Mouse (Mus musculus): ENCODE measurements at regions not wholly inside any gene's neighbourhood (a gene's known extent, or its start where the extent isn't known, plus 50 kb on each side); places are given as distances from the start of the nearest gene placed in this dataset.

DNA sequence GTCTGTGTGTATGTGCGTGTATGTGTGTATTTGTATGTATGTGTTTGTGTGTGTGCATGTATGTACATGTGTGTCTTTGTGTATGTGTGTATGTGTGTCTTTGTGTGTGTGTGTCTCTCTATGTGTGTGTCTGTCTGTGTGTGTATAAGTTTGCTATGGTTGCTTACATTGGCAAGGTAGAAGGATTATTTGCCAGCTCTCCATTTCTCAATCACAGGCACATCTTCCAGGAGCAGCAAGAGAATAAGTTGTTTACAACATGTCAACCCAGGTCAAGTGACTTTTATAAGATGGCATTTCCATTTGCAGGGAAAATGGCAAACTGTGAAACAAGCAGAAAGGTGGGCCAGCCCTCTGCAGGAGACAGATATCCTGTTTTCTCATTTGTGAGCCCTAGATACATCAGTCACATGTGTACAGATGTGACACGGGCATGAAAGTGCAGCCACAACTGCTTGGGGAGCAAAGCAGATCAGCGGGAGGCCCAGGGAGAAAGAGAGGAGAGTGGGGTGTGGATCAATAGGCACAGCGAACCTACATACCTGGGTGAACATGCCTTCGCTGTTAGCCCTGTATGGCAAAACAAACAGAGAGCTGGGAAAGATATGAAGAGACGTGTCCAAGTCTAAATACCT is 86.1 kb downstream of the Psmg1 start:
- H3K27me3 ChIP-seq = no peaks in the 10 kb centered on the region
- no peaks in the 10 kb centered on the region for H3K36me3 ChIP-seq
- H3K4me3 ChIP-seq (replicated peaks) = no peak overlapping the region
- 75% methylated on average over 6 of the region's 6 CpGs for WGBS
- no peak overlapping the region for H3K4me2 ChIP-seq
- no peak overlapping the region for H3K27ac ChIP-seq
- H3K9ac ChIP-seq = no peak overlapping the region
- H3K9me3 ChIP-seq (replicated peaks) = no peaks in the 10 kb centered on the region
- ATAC-seq (replicated peaks; ENCODE audit: low FRiP score) = no peak
- H3K4me1 ChIP-seq = no peaks in the 10 kb centered on the region

DNA sequence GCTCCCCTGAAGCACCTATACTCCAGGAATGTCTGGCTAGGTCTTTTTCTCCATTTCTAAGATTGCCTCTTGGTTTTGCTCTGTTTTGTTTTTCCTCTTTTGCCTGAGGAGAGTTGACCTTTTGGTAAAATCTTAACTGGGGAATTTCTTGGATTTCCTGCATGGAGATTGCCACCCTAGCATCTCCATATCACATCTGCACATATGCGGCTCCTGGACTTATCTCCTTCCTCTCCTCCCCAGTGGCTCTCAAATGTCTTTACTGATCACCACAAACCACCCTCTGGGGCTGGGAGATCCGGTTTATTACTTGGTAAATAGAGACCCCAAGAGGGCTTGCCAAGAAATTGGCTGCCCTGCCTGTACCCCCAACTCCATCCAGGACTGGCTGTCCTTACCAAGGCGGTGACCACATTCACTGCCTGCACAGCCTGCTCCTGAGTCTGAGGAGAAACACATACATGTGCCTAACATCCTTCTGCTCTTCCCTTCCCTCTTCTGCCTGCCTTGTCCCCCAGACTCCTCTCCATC is 87.3 kb downstream of the Psmg1 start:
- ATAC-seq (replicated peaks; ENCODE audit: low FRiP score) = no peak
- Histone ChIP-seq H3K4me1 (no peaks in the 10 kb centered on the region), H3K36me3 (no peaks in the 10 kb centered on the region), H3K9ac (no peak overlapping the region), H3K27ac (no peak overlapping the region), H3K4me2 (no peak overlapping the region), H3K27me3 (no peaks in the 10 kb centered on the region), H3K9me3 (replicated peaks) (no peaks in the 10 kb centered on the region), H3K4me3 (replicated peaks) (no peak overlapping the region)
- 62% methylated on average over 3 of the region's 3 CpGs for WGBS

DNA sequence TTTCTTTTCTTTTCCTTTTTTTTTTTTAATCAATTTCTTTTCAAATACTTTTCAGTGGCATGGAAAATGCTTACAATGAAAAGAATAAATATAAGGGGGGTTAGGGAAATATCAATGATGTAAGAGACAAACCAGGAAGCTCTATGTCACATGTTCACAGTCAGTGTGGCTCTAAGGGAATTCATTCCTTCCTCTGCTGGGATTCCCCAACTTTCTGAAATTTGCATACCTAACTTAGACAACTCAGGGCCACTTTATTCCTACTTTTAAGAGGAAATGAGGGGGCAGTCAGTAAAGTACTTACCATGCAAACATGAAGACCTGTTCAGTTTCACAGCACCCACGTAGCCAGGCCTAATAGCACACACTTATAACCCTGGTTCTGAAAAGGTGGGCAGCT is 88.6 kb downstream of the Psmg1 start:
- H3K4me3 ChIP-seq (replicated peaks) = no peak overlapping the region
- WGBS = 93% methylated on average over 1 of the region's 1 CpGs
- no peaks in the 10 kb centered on the region for H3K4me1 ChIP-seq
- no peaks in the 10 kb centered on the region for H3K36me3 ChIP-seq
- H3K27ac ChIP-seq = no peak overlapping the region
- H3K9ac ChIP-seq = no peak overlapping the region
- ATAC-seq (replicated peaks; ENCODE audit: low FRiP score) = no peak
- H3K27me3 ChIP-seq = no peaks in the 10 kb centered on the region
- no peak overlapping the region for H3K4me2 ChIP-seq
- H3K9me3 ChIP-seq (replicated peaks) = no peaks in the 10 kb centered on the region

DNA sequence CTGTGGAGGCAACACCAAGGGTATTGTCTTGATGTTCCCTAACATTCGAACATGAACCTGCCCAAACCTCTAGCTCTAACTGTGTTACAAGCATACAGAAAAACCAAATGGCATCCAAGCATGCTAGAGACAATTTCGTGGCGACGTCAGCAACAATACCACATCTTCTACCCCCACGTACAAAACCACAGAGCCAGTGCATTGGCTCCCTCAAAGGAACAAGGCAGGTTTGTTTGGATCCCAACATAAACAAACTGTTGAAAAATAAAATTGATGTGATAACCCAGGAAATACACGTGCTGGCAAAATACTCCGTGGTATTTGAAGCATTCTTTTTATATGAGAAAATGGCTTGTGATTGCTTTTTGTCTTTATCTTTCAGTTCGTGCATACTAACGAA is 89.4 kb downstream of the Psmg1 start:
- H3K4me2 ChIP-seq = no peak overlapping the region
- no peaks in the 10 kb centered on the region for H3K27me3 ChIP-seq
- no peak for ATAC-seq (replicated peaks; ENCODE audit: low FRiP score)
- no peak overlapping the region for H3K9ac ChIP-seq
- no peaks in the 10 kb centered on the region for H3K4me1 ChIP-seq
- H3K4me3 ChIP-seq (replicated peaks) = no peak overlapping the region
- no peaks in the 10 kb centered on the region for H3K36me3 ChIP-seq
- no peak overlapping the region for H3K27ac ChIP-seq
- H3K9me3 ChIP-seq (replicated peaks) = no peaks in the 10 kb centered on the region
- 76% methylated on average over 9 of the region's 9 CpGs for whole genome bisulfite sequencing

DNA sequence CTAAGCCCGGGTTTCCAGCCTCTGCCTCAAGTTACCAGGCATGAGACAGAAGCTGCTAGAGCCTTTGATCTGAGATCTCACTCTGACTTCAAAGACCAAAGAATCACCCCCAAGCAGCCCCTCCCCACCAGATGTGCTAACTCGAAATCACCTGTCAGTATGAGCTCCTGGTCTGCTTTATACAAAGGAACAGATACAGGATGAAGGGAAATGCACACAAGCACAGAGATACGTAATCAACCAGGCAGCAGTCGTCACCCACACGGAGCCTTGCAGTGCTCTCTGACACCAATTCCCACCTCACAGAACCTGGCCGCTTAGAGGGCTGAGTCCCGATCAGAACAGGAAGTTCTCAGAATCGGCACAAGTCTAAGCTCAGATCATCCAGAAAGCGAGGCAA is 90.6 kb downstream of the Psmg1 start:
- Histone ChIP-seq H3K36me3 (no peaks in the 10 kb centered on the region), H3K27me3 (no peaks in the 10 kb centered on the region), H3K9ac (no peak overlapping the region), H3K4me3 (replicated peaks) (no peak overlapping the region), H3K4me1 (no peaks in the 10 kb centered on the region), H3K9me3 (replicated peaks) (no peaks in the 10 kb centered on the region), H3K27ac (no peak overlapping the region), H3K4me2 (no peak overlapping the region)
- ATAC-seq (replicated peaks; ENCODE audit: low FRiP score) = no peak
- WGBS = 64% methylated on average over 9 of the region's 9 CpGs

DNA sequence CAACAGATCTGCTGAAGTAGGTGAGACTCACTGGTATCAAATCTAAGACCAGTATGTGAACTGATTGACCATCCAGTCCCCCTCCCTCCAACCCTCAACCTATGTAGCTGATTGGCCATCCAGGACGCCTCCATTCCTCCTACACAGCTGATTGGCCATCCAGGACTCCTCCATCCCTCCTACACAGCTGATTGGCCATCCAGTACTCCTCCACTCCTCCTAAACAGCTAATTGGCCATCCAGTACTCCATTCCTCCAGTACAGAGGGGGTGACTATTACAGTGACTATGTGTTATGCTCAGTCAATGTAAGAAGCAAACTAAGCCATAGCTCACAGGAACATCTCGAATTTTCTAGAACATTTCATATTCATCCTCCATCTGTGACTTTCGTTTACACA is 91.1 kb downstream of the Psmg1 start:
- Histone ChIP-seq H3K4me3 (replicated peaks) (no peak overlapping the region), H3K9ac (no peak overlapping the region), H3K4me2 (no peak overlapping the region), H3K27me3 (no peaks in the 10 kb centered on the region), H3K9me3 (replicated peaks) (no peaks in the 10 kb centered on the region), H3K36me3 (no peaks in the 10 kb centered on the region), H3K4me1 (no peaks in the 10 kb centered on the region), H3K27ac (no peak overlapping the region)
- 92% methylated on average over 3 of the region's 3 CpGs for WGBS
- ATAC-seq (replicated peaks; ENCODE audit: low FRiP score) = no peak

DNA sequence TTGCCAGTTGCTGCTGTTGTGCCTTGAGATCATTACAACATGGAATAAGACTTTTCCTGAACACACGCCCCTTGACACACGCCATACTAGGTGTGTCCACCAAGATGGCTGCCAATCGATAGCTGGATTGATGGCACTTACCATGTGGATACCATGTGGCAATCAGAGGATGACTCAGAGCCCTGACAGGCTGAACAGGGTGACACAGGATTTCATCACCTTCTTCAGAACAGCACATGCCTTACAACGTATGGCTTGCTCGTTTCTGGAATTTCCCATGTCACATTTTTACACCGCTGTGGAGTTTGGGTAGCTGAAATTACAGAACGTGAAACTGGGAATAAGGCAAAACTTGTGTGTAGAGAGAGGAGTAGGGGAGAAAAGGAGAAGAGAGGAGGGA is 92.9 kb downstream of the Psmg1 start:
- H3K9ac ChIP-seq = no peak overlapping the region
- WGBS = 90% methylated on average over 7 of the region's 7 CpGs
- no peak overlapping the region for H3K27ac ChIP-seq
- no peaks in the 10 kb centered on the region for H3K36me3 ChIP-seq
- no peaks in the 10 kb centered on the region for H3K9me3 ChIP-seq (replicated peaks)
- H3K27me3 ChIP-seq = no peaks in the 10 kb centered on the region
- no peaks in the 10 kb centered on the region for H3K4me1 ChIP-seq
- ATAC-seq (replicated peaks; ENCODE audit: low FRiP score) = no peak
- H3K4me3 ChIP-seq (replicated peaks) = no peak overlapping the region
- no peak overlapping the region for H3K4me2 ChIP-seq

DNA sequence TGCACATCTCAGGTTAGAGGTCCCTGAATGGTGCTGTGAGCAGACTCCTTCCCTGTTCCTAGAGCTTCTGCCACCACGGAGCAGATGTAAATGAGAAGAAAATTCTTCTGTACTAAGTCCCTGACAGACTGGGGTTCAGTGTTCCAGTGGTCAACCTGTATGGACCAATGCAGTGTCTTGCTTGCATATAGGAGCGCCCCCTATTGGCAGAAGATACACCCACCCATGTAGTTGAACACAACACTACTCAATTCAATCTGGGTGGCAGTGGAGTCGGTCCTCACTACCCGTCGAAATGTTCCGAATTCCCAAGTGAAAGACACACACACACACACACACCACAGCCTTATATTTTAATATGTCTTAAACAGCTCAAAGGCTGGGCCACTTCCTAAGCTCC is 94.6 kb downstream of the Psmg1 start:
- no peaks in the 10 kb centered on the region for H3K36me3 ChIP-seq
- H3K4me1 ChIP-seq = no peaks in the 10 kb centered on the region
- ATAC-seq (replicated peaks; ENCODE audit: low FRiP score) = no peak
- no peaks in the 10 kb centered on the region for H3K9me3 ChIP-seq (replicated peaks)
- H3K9ac ChIP-seq = no peak overlapping the region
- 77% methylated on average over 6 of the region's 6 CpGs for WGBS
- no peaks in the 10 kb centered on the region for H3K27me3 ChIP-seq
- no peak overlapping the region for H3K4me2 ChIP-seq
- no peak overlapping the region for H3K27ac ChIP-seq
- no peak overlapping the region for H3K4me3 ChIP-seq (replicated peaks)

DNA sequence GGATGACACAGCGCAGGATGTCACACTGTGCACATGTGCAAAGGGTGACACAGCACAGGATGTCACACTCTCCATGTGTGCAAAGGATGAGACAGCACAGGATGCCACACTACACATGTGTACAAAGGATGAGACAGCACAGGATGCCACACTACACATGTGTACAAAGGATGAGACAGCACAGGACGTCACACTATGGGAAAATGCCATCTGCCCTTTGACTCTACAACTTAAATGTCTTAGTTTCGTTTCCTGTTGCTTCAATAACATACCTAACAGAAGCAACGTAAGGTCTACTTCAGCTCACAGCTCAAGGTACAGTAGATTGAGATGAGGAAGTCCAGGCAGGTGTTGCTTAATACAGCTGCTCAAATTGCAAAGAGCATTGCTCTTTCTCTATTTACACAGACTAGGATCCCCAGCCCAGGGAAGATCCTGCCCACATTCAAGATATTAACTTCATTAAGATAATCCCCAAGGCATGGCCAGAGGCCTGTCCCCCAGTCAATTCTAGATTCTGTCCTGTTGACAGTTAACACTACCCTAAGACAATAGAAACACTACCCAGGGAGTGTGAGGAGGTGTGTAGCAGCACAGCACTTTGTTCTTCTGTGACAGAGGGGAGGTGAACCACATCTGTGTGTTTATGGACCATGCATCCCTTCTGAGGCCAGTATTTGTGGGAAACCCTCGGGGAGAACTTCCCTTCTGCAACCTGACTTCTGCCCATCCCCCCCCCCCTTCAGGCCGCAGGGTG is 97.0 kb downstream of the Psmg1 start:
- Histone ChIP-seq H3K4me3 (replicated peaks) (no peak overlapping the region), H3K27me3 (no peaks in the 10 kb centered on the region), H3K36me3 (no peaks in the 10 kb centered on the region), H3K9me3 (replicated peaks) (no peaks in the 10 kb centered on the region), H3K4me2 (no peak overlapping the region), H3K9ac (no peak overlapping the region), H3K27ac (no peak overlapping the region), H3K4me1 (no peaks in the 10 kb centered on the region)
- peak; percentile 85 for ATAC-seq (replicated peaks; ENCODE audit: low FRiP score)
- WGBS = 57% methylated on average over 6 of the region's 6 CpGs

DNA sequence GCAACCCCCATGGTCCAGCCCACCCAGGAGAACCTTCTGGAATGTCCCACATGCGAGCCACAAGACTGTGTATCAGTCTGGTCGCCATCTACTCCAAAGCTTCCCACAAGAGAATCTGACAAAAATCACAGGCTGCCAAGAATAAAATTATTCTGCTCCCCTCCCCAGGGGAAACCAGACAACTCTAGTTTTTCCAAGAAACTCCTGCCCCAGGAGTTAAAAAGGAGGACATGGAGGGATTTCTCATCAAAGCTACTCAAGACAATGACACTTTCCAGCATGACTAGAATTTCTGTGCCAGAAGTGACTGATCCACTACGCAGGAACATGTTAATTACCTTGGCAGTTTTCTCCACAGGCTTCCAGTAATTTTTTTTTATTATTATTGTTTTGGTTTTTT is 98.4 kb downstream of the Psmg1 start:
- H3K4me2 ChIP-seq = no peak overlapping the region
- no peak overlapping the region for H3K9ac ChIP-seq
- H3K4me3 ChIP-seq (replicated peaks) = no peak overlapping the region
- H3K36me3 ChIP-seq = no peaks in the 10 kb centered on the region
- H3K27me3 ChIP-seq = no peaks in the 10 kb centered on the region
- no peaks in the 10 kb centered on the region for H3K9me3 ChIP-seq (replicated peaks)
- no peak overlapping the region for H3K27ac ChIP-seq
- no peak for ATAC-seq (replicated peaks; ENCODE audit: low FRiP score)
- H3K4me1 ChIP-seq = no peaks in the 10 kb centered on the region
- 88% methylated on average over 3 of the region's 3 CpGs for WGBS

DNA sequence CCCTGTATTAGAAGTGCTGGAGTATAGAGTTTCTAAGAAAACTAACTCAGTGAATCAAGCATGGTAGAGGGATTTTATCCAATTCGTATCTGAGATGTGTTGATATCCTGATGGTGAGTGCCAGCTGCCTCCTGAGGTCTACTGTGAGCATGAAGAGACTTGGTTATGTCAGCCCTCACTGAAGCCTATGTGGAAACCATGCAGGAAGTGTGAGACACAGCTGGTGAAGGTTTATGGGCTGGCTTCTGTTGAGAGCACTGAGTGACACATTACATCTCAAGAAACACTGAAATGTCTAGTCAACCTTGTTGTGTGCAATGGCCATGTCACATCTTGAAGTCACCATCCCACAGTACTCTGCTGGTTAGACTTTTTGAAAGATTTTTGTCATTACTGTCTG is 104.6 kb downstream of the Psmg1 start:
- H3K4me1 ChIP-seq = no peaks in the 10 kb centered on the region
- H3K4me3 ChIP-seq (replicated peaks) = no peak overlapping the region
- H3K9me3 ChIP-seq (replicated peaks) = no peaks in the 10 kb centered on the region
- no peaks in the 10 kb centered on the region for H3K27me3 ChIP-seq
- no peak overlapping the region for H3K27ac ChIP-seq
- WGBS = 53% methylated on average over 1 of the region's 1 CpGs
- ATAC-seq (replicated peaks; ENCODE audit: low FRiP score) = no peak
- H3K4me2 ChIP-seq = no peak overlapping the region
- no peak overlapping the region for H3K9ac ChIP-seq
- no peaks in the 10 kb centered on the region for H3K36me3 ChIP-seq

DNA sequence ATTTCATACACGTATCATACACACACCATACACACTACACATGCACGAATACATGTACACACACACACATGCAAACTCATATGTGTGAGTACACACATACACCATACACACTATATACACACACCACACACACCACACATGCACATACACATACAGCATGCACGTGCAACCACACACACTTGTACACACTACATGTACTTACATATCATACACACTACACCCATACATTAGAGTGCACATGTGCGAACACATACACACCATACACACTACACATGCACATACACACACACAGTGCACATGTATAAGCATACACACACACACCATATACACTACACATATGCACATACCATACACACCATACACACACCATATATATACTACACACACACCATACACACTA is 117.5 kb downstream of the Psmg1 start:
- H3K4me2 ChIP-seq = no peak overlapping the region
- ATAC-seq (replicated peaks; ENCODE audit: low FRiP score) = no peak
- 95% methylated on average over 4 of the region's 4 CpGs for WGBS

More for the DNA sequence above, 117.5 kb downstream of the Psmg1 start:
- H3K36me3 ChIP-seq = no peaks in the 10 kb centered on the region
- no peak overlapping the region for H3K4me3 ChIP-seq (replicated peaks)
- H3K4me1 ChIP-seq = no peaks in the 10 kb centered on the region; the same call in 1 of the 2 replicates
- H3K27ac ChIP-seq = no peak overlapping the region
- H3K9me3 ChIP-seq (replicated peaks) = no peaks in the 10 kb centered on the region
- no peak overlapping the region for H3K9ac ChIP-seq
- no peaks in the 10 kb centered on the region for H3K27me3 ChIP-seq
